Mouse (Mus musculus) midbrain, postnatal 0 days (tissue): Measurements from ENCODE around the gene Bora. TPM values are rescaled to one million over a fixed set of nuclear protein-coding genes. Genes with fewer than 3 reads are reported as not detected.
A peak's percentile ranks its signal among the peaks of the same experiment; 100 is the strongest.
"Not testable (repeated sequence)": the region's sequence is repeated elsewhere in the genome, so short reads cannot be mapped to it uniquely, and the experiment has no call there.

ENCODE experiments used
- ATAC-seq: fragments of 200-750 bp; cut with Nextera tagmentation; 2 replicates; pipeline ENCODE4 v1.8.0; 2017; ENCODE audit warnings: moderate number of reproducible peaks, mild to moderate bottlenecking, moderate TSS enrichment, moderate library complexity; ENCODE audit not compliant: low FRiP score
- DNase-seq: peaks from one replicate; pipeline ENCODE4 v3.0.0-alpha.2; 2015; ENCODE audit warnings: low spot score
- H3K27ac ChIP-seq: fragments of 300-500 bp; sonication (generic); 2 replicates; pipeline ENCODE4 v1.5.1; 2014; ENCODE audit warnings: low read depth, mild to moderate bottlenecking, low read length, mixed read lengths
- H3K27me3 ChIP-seq: fragments of 300-500 bp; sonication (generic); 2 replicates; pipeline ENCODE4 v1.6.1; 2014; ENCODE audit warnings: low read length, control low read depth, mixed read lengths; ENCODE audit not compliant: insufficient read depth
- H3K36me3 ChIP-seq: fragments of 300-500 bp; sonication (generic); 2 replicates; pipeline ENCODE4 v1.6.1; 2014; ENCODE audit warnings: low read length, control low read depth, mixed read lengths; ENCODE audit not compliant: insufficient read depth
- H3K4me1 ChIP-seq: fragments of 300-500 bp; sonication (generic); 2 replicates; pipeline ENCODE4 v1.6.1; 2014; ENCODE audit warnings: mild to moderate bottlenecking, control low read depth, antibody characterized with exemption, low read length, mixed read lengths; ENCODE audit not compliant: insufficient read depth
- H3K4me2 ChIP-seq: fragments of 300-500 bp; sonication (generic); 2 replicates; pipeline ENCODE4 v1.6.1; 2014; ENCODE audit warnings: low read depth, mild to moderate bottlenecking, low read length, mixed read lengths; ENCODE audit not compliant: poor library complexity, severe bottlenecking
- H3K4me3 ChIP-seq: fragments of 300-500 bp; sonication (generic); 2 replicates; pipeline ENCODE4 v1.5.1; 2014; ENCODE audit warnings: low read depth, mild to moderate bottlenecking, low read length, moderate library complexity
- H3K9ac ChIP-seq: fragments of 300-500 bp; sonication (generic); replicated peaks from 2 replicates; pipeline ENCODE4 v1.6.1; 2014; ENCODE audit warnings: mild to moderate bottlenecking, low read length, moderate library complexity, mixed read lengths; ENCODE audit not compliant: poor library complexity, severe bottlenecking
- H3K9me3 ChIP-seq: fragments of 300-500 bp; sonication (generic); 2 replicates; pipeline ENCODE4 v1.6.1; 2016; ENCODE audit warnings: low read length, control low read depth
- CTCF ChIP-seq: IDR thresholded peaks from 2 replicates; pipeline ENCODE4 v1.5.1; 2016; ENCODE audit warnings: antibody characterized with exemption, mild to moderate bottlenecking
- WGBS: fragments of 180-500 bp; shearing (Covaris S2); extraction: QIAGEN DNeasy Blood & Tissue Kit; methylation state at CpG from one replicate; pipeline ENCODE4 v1.1.7; 2014; 5-methylcytosine and 5-hydroxymethylcytosine counted together
- polyA plus RNA-seq: library from polyadenylated mRNA; unstranded; fragments of >200 nt; fragmentation: Nextera tagmentation; extraction: Ambion mirVana; gene quantifications from 2 replicates; pipeline ENCODE4 v1.2.1, GENCODE M21; 2015
- total RNA-seq: library from RNA; depleted of rRNA; stranded (reverse); fragments of >200 nt; gene quantifications from 2 replicates; pipeline ENCODE4 v1.2.3, GENCODE M21; 2014

Bora gene
- total and polyA plus RNA-seq, 2 experiments from 2014 or later = 3.7 to 7.4 TPM

DNA sequence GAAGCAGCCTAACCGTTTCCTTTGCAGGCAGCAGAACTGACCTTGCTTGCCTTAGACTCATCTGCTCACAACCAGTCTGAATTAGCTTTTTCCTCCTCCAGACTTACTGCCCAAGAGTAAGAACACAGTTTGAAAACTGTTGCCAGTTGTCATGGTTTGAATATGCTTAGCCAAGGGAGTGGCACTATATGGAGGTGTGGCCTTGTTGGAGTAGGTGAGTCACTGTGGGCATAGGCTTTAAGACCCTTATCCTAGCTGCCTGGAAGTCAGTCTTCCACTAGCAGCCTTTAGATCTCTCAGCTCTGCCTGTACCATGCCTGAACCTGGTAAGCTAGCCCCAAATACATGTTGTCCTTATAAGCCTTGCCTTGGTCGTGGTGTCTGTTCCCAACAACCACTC, 8.3 kb upstream of the Bora start:
- no peak for TF ChIP-seq CTCF
- ATAC-seq (no peak), DNase-seq (no peak)
- Histone ChIP-seq H3K36me3 (peaks cover 4% of the 10 kb centered on the region; the same call in 1 of the 2 replicates), H3K4me1 (no peaks in the 10 kb centered on the region), H3K4me3 (no peak overlapping the region), H3K9me3 (no peaks in the 10 kb centered on the region), H3K9ac (no peak overlapping the region), H3K4me2 (no peak overlapping the region), H3K27me3 (no peaks in the 10 kb centered on the region), H3K27ac (no peak overlapping the region)
- 79% methylated on average over 2 of the region's 2 CpGs for WGBS

DNA sequence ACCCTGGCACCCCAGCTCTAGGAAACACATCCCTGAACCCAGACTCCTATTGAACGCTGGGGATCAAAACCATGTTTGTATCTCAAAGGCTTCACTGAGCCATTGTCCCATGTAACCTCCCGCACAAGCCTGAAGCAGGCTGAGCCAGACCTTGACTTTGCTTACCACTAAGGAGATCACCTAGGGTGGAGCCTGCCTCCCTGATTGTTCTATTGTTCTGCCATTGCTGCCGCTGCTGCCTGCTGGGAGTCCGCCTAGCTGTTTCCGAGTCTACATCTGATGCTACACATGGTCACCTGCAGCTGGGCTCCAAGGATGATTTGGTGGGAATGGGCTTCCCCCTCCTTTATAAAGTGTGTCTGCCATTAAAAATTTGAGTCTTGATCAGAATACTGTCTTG, 6.7 kb upstream of the Bora start:
- not testable (repeated sequence) for H3K9me3 ChIP-seq, H3K4me1 ChIP-seq, H3K4me2 ChIP-seq, H3K9ac ChIP-seq, H3K27ac ChIP-seq, H3K4me3 ChIP-seq, H3K36me3 ChIP-seq, ATAC-seq, DNase-seq, H3K27me3 ChIP-seq
- WGBS = 62% methylated on average over 5 of the region's 5 CpGs

DNA sequence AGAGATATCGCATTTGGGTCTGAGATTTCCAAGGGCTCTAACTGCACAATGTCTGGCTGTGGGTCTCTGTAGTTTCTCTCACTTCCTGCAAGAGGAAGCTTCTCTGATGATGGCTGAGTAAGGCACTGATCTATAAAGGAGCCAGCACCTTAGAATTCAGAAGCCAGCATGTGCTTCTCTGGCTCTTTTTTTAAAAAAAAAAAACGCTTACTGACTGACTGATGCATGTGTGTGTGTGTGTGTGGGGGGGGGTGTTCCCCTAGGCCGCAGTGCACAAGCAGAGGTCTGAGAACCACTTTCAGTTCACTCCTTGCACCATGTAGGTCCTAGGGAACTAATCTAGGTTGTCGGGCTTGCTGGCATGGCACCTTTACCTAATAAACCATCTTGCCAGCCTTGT, 4.6 kb upstream of the Bora start:
- no peaks in the 10 kb centered on the region for H3K27me3 ChIP-seq
- no peak for TF ChIP-seq CTCF
- H3K36me3 ChIP-seq = peaks cover 4% of the 10 kb centered on the region; the same call in 1 of the 2 replicates
- peaks cover 12% of the 10 kb centered on the region; the same call in 1 of the 2 replicates for H3K4me1 ChIP-seq
- no peak overlapping the region for H3K27ac ChIP-seq
- H3K4me3 ChIP-seq = no peak overlapping the region
- no peak overlapping the region for H3K4me2 ChIP-seq
- ATAC-seq = no peak
- DNase-seq = no peak
- WGBS = 74% methylated on average over 4 of the region's 4 CpGs
- no peaks in the 10 kb centered on the region for H3K9me3 ChIP-seq
- H3K9ac ChIP-seq = no peak overlapping the region

DNA sequence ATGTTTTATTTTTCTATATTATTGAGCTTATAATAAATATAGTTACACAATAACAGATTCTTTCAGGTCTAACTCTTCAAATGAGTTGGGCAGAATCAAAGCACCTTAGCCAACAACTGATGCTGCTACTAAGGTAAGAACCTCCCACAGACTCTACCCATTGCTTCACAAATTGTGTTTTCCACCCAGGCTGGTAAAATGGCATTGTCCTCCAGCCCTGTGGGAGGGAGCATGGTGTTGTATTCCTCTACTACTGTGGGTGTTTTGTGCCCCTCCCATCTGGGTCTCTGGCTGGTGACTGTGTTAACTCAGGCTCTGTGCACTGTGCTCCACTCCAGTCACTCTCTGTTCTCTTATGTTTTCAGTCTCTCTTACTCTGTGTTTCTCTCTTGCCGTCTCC, 2.5 kb upstream of the Bora start:
- H3K27me3 ChIP-seq = no peaks in the 10 kb centered on the region
- 44% methylated on average over 1 of the region's 1 CpGs for WGBS
- DNase-seq = no peak

DNA sequence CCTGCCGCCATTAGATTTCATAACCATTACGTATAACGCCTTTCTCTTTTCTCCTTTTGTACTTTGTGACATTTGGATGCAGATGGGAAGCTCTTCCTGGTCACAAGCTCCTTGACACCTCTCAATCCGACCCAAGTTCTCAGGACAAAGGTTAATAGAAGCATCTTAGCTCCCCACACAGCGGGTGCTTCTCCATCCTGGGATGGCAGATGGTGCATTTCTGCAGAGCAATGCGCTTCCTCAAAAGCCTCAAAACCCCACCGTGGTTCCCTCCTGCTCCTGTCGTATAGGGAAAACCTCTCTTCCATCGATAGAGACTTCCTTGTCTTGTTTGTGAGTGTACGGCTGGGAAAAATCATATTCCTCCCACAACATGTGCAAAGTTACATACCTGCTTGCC, 1.9 kb upstream of the Bora start:
- 0 out of 2 replicates have a peak overlapping the region, but pooled peaks have one; percentile 4 for H3K9ac ChIP-seq

More for the DNA sequence above, 2.5 kb upstream of the Bora start:
- ATAC-seq = no peak
- Histone ChIP-seq H3K36me3 (peaks cover 4% of the 10 kb centered on the region; the same call in 1 of the 2 replicates), H3K4me2 (peak overlapping the region; percentile 31), H3K4me3 (no peak overlapping the region), H3K9ac (0 out of 2 replicates have a peak overlapping the region, but pooled peaks have one; percentile 4), H3K4me1 (peaks cover 12% of the 10 kb centered on the region; the same call in 1 of the 2 replicates), H3K27ac (no peak overlapping the region), H3K9me3 (no peaks in the 10 kb centered on the region)
- TF ChIP-seq CTCF = no peak

DNA sequence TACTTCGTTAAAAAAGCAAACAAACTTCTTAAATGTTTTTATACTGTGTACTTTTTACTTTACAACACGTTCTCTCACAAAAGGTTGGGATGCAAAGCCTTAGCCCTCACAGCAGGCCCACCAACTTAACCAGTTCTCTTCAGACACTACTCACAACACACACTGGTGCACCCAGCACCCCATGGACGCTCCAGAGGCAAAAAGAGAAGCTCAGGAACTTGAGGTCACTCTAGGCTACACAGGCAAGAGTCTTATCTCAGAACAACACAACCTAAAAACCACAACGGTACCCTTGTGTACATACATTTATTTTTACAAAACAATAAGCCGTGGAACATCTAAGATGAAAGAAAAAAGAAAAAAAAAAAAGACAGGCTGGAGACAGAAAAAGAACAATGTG, 1.3 kb upstream of the Bora start:
- no peak for TF ChIP-seq CTCF
- Histone ChIP-seq H3K27me3 (no peaks in the 10 kb centered on the region), H3K9me3 (no peaks in the 10 kb centered on the region), H3K4me3 (peak overlapping the region; percentile 100), H3K4me2 (peak overlapping the region; percentile 64), H3K9ac (peak overlapping the region; percentile 94; the same call in 1 of the 2 replicates), H3K36me3 (no peaks in the 10 kb centered on the region), H3K4me1 (peaks cover 12% of the 10 kb centered on the region; the same call in 1 of the 2 replicates), H3K27ac (no peak overlapping the region)
- 6% methylated on average over 5 of the region's 5 CpGs for WGBS
- ATAC-seq (no peak), DNase-seq (no peak)

More for the DNA sequence above, 1.9 kb upstream of the Bora start:
- Histone ChIP-seq H3K27ac (no peak overlapping the region), H3K36me3 (peaks cover under 1% of the 10 kb centered on the region; the same call in 1 of the 2 replicates), H3K4me1 (peaks cover 12% of the 10 kb centered on the region; the same call in 1 of the 2 replicates), H3K4me2 (peak overlapping the region; percentile 31), H3K27me3 (no peaks in the 10 kb centered on the region), H3K4me3 (peak overlapping the region; percentile 15; the same call in 1 of the 2 replicates), H3K9me3 (no peaks in the 10 kb centered on the region)
- TF ChIP-seq CTCF = no peak
- ATAC-seq (no peak), DNase-seq (no peak)
- 27% methylated on average over 10 of the region's 10 CpGs for WGBS
